Mouse (Mus musculus) heart, postnatal 0 days (tissue): ENCODE measurements around the gene Dpysl4.

ENCODE experiments used
- CTCF ChIP-seq: IDR thresholded peaks from 2 replicates; pipeline ENCODE4 v1.5.1; 2016; ENCODE audit warnings: antibody characterized with exemption, control low read depth, low read depth
- EP300 ChIP-seq: IDR thresholded peaks from 2 replicates; pipeline ENCODE4 v1.6.1; 2016; ENCODE audit warnings: antibody characterized with exemption, low read depth

- no peak for TF ChIP-seq EP300
- TF ChIP-seq CTCF: no peak
These were observed 6.9 kb downstream of the Dpysl4 start for GRCm38 (mm10) chr7:139092676-139093075.
